Mouse (Mus musculus) forebrain, postnatal 0 days (tissue): ENCODE measurements at regions not wholly inside any gene's neighbourhood (a gene's known extent, or its start where the extent isn't known, plus 50 kb on each side); places are given as distances from the start of the nearest gene placed in this dataset.
A peak's percentile ranks its signal among the peaks of the same experiment; 100 is the strongest.

Experiments
- ATAC-seq: fragments of 200-750 bp; cut with Nextera tagmentation; 2 replicates; pipeline ENCODE4 v1.8.0; 2017; ENCODE audit warnings: mild to moderate bottlenecking, moderate library complexity
- DNase-seq: peaks from one replicate; pipeline ENCODE4 v3.0.0-alpha.2; 2015
- H3K27ac ChIP-seq: fragments of 300-500 bp; sonication (generic); 2 replicates; pipeline ENCODE4 v1.5.1; 2014; ENCODE audit warnings: low read depth, mild to moderate bottlenecking, antibody characterized with exemption, low read length, moderate library complexity, mixed read lengths
- H3K27me3 ChIP-seq: fragments of 300-500 bp; sonication (generic); 2 replicates; pipeline ENCODE4 v1.6.1; 2014; ENCODE audit warnings: mild to moderate bottlenecking, low read length, mixed read lengths; ENCODE audit not compliant: insufficient read depth
- H3K36me3 ChIP-seq: fragments of 300-500 bp; sonication (generic); 2 replicates; pipeline ENCODE4 v1.6.1; 2014; ENCODE audit warnings: mild to moderate bottlenecking, moderate library complexity; ENCODE audit not compliant: insufficient read depth
- H3K4me1 ChIP-seq: fragments of 300-500 bp; sonication (generic); 2 replicates; pipeline ENCODE4 v1.6.1; 2014; ENCODE audit warnings: antibody characterized with exemption; ENCODE audit not compliant: insufficient read depth
- H3K4me2 ChIP-seq: fragments of 300-500 bp; sonication (generic); 2 replicates; pipeline ENCODE4 v1.6.1; 2014; ENCODE audit warnings: low read depth, mild to moderate bottlenecking, moderate library complexity
- H3K4me3 ChIP-seq: fragments of 300-500 bp; sonication (generic); 2 replicates; pipeline ENCODE4 v1.5.1; 2014; ENCODE audit warnings: low read depth, low read length, mixed read lengths
- H3K9ac ChIP-seq: fragments of 300-500 bp; sonication (generic); 2 replicates; pipeline ENCODE4 v1.6.1; 2014; ENCODE audit warnings: mild to moderate bottlenecking
- H3K9me3 ChIP-seq: fragments of 300-500 bp; sonication (generic); 2 replicates; pipeline ENCODE4 v1.6.1; 2016; ENCODE audit warnings: low read length
- CTCF ChIP-seq: sonication (generic); IDR thresholded peaks from 2 replicates; pipeline ENCODE4 v1.5.1; 2016; ENCODE audit warnings: antibody characterized with exemption, control low read depth, low read depth
- WGBS: fragments of 180-500 bp; shearing (Covaris S2); extraction: QIAGEN DNeasy Blood & Tissue Kit; methylation state at CpG from one replicate; pipeline ENCODE4 v1.1.7; 2014; 5-methylcytosine and 5-hydroxymethylcytosine counted together

DNA sequence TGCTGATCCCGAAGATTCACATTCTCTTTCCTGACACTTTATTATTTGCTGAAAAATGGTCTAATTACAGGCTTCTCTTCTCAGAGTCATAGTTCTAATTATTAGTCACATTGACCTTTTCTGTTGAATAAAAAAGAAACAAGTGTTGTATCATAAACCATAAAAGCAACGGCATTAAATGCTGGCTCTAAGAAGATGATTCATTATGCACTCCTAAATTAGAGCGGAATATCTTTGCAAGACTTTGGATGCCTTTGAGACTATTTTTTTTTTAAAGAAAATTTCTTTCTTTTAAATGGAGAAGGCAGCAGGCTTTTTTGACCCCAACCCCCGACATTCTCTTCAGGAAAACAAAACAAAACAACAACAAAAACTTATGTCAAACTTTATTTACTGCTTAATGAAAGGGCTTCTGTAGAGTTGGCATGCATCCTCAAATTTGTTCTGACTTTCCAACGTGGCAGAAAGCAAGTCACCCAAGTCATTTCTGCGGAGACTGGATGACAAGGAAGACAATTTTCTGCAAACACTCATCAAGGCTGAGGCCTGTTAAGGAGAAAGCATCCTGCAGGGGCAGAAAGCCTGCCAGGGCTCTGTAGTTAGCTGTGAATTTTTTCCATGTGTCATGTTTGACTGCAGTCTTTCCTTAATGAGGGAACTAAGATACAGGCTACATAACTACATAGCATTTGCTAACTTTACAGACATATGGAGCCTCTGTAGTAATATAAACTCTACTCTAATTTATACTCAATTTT lies 205.1 kb downstream of the 1700017N19Rik start:
- no peaks in the 10 kb centered on the region for H3K36me3 ChIP-seq
- no peak overlapping the region for H3K9ac ChIP-seq
- no peaks in the 10 kb centered on the region for H3K9me3 ChIP-seq
- H3K27ac ChIP-seq, result no peak overlapping the region
- H3K4me3 ChIP-seq, result no peak overlapping the region
- WGBS, result 27% methylated on average over 6 of the region's 6 CpGs
- DNase-seq (peak; percentile 63), ATAC-seq (peak; percentile 96)
- H3K27me3 ChIP-seq, result no peaks in the 10 kb centered on the region
- TF ChIP-seq CTCF, result peak; percentile 22; the same call in 1 of the 2 replicates
- no peaks in the 10 kb centered on the region for H3K4me1 ChIP-seq
- H3K4me2 ChIP-seq, result no peak overlapping the region

DNA sequence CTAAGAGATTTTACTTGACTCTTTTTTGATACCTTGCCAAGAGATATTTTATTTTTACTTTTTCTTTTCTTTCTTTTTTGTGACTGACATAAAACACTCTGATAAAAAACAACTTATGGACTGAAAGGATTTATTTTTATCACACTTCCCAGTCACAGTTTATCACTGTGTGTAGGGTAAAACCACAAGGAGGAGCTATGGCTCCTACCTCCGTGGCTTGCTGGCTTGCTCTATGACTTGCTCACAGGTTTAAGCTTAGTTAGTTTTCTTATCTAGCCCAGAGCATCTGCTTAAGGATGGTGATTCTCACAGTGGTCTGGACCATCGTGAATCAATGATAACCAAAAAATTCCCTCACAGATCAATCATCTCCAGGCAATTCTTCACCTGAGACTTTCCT lies 221.4 kb downstream of the 1700017N19Rik start:
- Histone ChIP-seq H3K27me3 (no peaks in the 10 kb centered on the region), H3K4me3 (no peak overlapping the region), H3K9ac (no peak overlapping the region), H3K9me3 (no peaks in the 10 kb centered on the region), H3K4me2 (no peak overlapping the region), H3K27ac (no peak overlapping the region), H3K4me1 (no peaks in the 10 kb centered on the region), H3K36me3 (no peaks in the 10 kb centered on the region)
- DNase-seq (no peak), ATAC-seq (no peak)
- 65% methylated on average over 2 of the region's 2 CpGs for WGBS
- TF ChIP-seq CTCF, result no peak

DNA sequence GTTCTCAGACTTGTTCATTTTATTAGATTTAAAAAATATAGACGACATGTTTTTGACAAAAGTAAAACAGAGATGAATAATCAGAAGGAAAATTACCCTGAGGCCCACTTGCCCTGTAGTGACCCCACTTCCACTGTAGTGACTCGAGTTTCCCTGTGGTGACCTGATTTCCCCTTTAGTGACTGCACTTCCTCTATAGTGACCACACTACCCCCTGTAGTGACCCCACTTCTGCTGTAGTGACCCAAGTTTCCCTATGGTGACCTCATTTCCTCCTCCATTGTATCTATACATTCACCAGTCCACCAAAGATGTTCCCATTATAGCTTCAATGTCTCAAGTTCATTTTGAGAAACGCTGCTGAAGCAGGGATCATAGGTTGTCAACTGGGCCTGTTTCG lies 244.5 kb downstream of the 1700017N19Rik start:
- no peaks in the 10 kb centered on the region for H3K9me3 ChIP-seq
- H3K4me1 ChIP-seq, result no peaks in the 10 kb centered on the region
- H3K27me3 ChIP-seq, result no peaks in the 10 kb centered on the region
- 74% methylated on average over 4 of the region's 4 CpGs for WGBS
- H3K4me2 ChIP-seq, result no peak overlapping the region
- H3K4me3 ChIP-seq, result no peak overlapping the region
- H3K27ac ChIP-seq, result no peak overlapping the region
- no peak for DNase-seq
- no peak for TF ChIP-seq CTCF
- no peak for ATAC-seq
- H3K9ac ChIP-seq, result no peak overlapping the region
- H3K36me3 ChIP-seq, result no peaks in the 10 kb centered on the region

DNA sequence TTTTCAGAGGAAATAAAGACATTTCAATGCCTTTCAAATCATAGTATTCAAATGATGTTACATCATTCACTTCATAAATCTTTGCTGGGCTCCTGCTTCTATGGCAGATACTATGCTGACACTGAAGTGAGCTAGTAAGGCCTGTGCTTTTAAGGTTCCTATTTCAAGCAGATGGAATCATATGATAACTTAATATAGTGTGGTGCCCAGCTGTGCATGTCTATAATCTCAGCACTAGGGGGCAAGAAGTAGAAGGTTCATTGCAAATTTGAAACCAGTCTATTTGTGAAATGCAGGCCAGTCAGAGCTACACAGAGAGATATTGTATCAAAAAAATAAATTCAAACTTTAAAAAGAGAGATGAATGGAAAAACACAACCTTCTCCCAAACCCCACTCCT lies 262.9 kb downstream of the 1700017N19Rik start:
- no peak for ATAC-seq

DNA sequence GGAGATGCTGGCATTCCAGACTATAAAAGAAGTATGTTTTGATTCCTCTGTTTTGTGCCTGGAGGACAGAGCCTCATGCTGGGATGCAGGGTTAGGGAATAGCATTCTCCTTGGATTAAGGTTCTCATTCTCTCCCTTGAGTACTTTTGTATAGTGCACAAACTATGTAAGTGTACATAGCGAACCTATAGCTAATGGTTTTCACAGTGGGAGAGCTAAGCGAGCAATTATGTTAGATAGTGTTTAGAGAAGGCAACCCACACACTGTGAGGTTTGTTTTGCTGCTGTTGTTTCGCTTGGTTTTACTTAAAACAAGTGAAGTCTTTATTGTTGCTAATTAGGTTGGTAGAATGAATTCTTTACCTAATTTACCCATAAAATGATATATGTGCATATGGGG lies 266.2 kb downstream of the 1700017N19Rik start:
- no peak for ATAC-seq
- Histone ChIP-seq H3K4me2 (no peak overlapping the region), H3K4me1 (no peaks in the 10 kb centered on the region), H3K36me3 (no peaks in the 10 kb centered on the region), H3K9ac (no peak overlapping the region), H3K9me3 (no peaks in the 10 kb centered on the region), H3K27me3 (no peaks in the 10 kb centered on the region), H3K4me3 (no peak overlapping the region), H3K27ac (no peak overlapping the region)
- 42% methylated on average over 3 of the region's 3 CpGs for WGBS
- no peak for DNase-seq
- TF ChIP-seq CTCF, result no peak

More for the DNA sequence above, 262.9 kb downstream of the 1700017N19Rik start:
- Histone ChIP-seq H3K36me3 (no peaks in the 10 kb centered on the region), H3K4me2 (no peak overlapping the region), H3K9me3 (no peaks in the 10 kb centered on the region), H3K27ac (no peak overlapping the region), H3K4me3 (no peak overlapping the region), H3K9ac (no peak overlapping the region), H3K27me3 (no peaks in the 10 kb centered on the region), H3K4me1 (no peaks in the 10 kb centered on the region)
- DNase-seq, result no peak
- no peak for TF ChIP-seq CTCF

DNA sequence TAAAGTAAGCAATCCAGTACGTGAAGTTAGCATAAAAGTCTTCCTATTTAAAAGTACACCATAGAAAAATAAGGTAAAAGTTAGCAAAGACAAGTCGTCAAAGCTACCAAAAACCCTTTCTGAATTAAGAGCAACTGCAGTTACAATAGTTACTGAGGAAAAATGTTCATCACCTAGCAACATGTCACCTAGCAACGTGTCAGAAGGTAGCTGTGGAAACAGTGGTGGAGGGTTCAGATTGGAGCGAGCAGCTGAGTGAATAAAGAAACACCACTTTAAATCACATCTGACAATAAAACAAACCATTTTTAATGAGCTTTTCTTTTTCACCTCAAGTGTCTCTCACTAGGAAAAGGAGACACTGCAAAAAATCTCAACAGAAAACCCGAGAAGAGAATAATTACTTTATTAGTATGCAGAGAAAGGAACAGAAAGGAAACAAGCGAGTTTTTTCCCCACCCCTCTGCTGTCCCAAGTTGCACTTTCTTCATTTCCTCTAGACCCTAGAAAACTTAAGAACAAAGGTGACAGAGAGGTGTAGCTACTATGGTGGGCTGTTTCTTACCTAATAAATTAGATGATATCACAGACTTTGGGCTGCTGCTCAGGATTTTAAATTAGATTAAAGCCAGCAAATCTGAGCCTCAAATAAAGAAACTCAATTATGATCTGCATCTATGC lies 275.4 kb downstream of the 1700017N19Rik start:
- Histone ChIP-seq H3K27ac (peak overlapping the region; percentile 36; the same call in 1 of the 2 replicates), H3K4me2 (peak overlapping the region; percentile 13; the same call in 1 of the 2 replicates), H3K4me1 (no peaks in the 10 kb centered on the region; the same call in 1 of the 2 replicates), H3K9ac (no peak overlapping the region), H3K4me3 (peak overlapping the region; percentile 10; the same call in 1 of the 2 replicates), H3K9me3 (no peaks in the 10 kb centered on the region), H3K27me3 (no peaks in the 10 kb centered on the region), H3K36me3 (no peaks in the 10 kb centered on the region)
- TF ChIP-seq CTCF, result no peak
- ATAC-seq, result peak; percentile 100
- DNase-seq, result peak; percentile 80
- WGBS, result 5% methylated on average over 6 of the region's 6 CpGs

GRCm38 (mm10) chr10:100868360-100868916 lies 278.2 kb downstream of the 1700017N19Rik start:
- Histone ChIP-seq H3K9me3 (no peaks in the 10 kb centered on the region), H3K27ac (no peak overlapping the region), H3K4me3 (no peak overlapping the region), H3K36me3 (no peaks in the 10 kb centered on the region), H3K9ac (no peak overlapping the region), H3K4me2 (no peak overlapping the region), H3K4me1 (no peaks in the 10 kb centered on the region; the same call in 1 of the 2 replicates), H3K27me3 (no peaks in the 10 kb centered on the region)
- DNase-seq (no peak), ATAC-seq (no peak)
- peak; percentile 23; the same call in 1 of the 2 replicates for TF ChIP-seq CTCF
- WGBS, result 51% methylated on average over 3 of the region's 3 CpGs
